ENCODE assay signal across 22 mouse cellular contexts in genomic region chr17:28323786-28324185, GRCm38 (mm10). TPM values are rescaled to one million over a fixed set of nuclear protein-coding genes. Genes with fewer than 3 reads are reported as not detected.
A peak's percentile ranks its signal among the peaks of the same experiment; 100 is the strongest.
DNase-seq lines count a peak whose midpoint lies in the region; ATAC-seq and TF ChIP-seq lines count a peak whose summit lies in the region.
"Had no signal": no experiment of that assay in that cellular context is flagged by ENCODE, and none has a peak within 500 bp of the region (broad histone marks: within the 10 kb centered on the region; RNA-seq: fewer than 3 reads in every experiment).

No protein-coding gene starts in this region.

- no peak overlapping the region for H3K27ac ChIP-seq in midbrain, embryonic 10.5 days (replicated peaks)
- no peak overlapping the region for H3K27ac ChIP-seq in midbrain, postnatal 0 days (ENCODE audit: low read depth, low read length)
- H3K27ac ChIP-seq: embryonic facial prominence, embryonic 12.5 days; forebrain, embryonic 15.5 days; heart, embryonic 13.5 days; hindbrain, embryonic 13.5 days; hindbrain, postnatal 0 days had no signal

- no peak overlapping the region for H3K9ac ChIP-seq in midbrain, postnatal 0 days (replicated peaks; ENCODE audit: low read length, poor library complexity, severe bottlenecking)
- H3K9ac ChIP-seq: embryonic facial prominence, embryonic 12.5 days; forebrain, embryonic 15.5 days; heart, embryonic 13.5 days; hindbrain, embryonic 13.5 days had no signal

- H3K4me3 ChIP-seq in midbrain, embryonic 10.5 days = 0 out of 2 replicates have a peak overlapping the region, but pooled peaks have one; percentile 11
- H3K4me3 ChIP-seq in midbrain, postnatal 0 days (ENCODE audit: low read depth, low read length) = no peak overlapping the region
- H3K4me3 ChIP-seq: embryonic facial prominence, embryonic 12.5 days; forebrain, embryonic 15.5 days; heart, embryonic 13.5 days; hindbrain, embryonic 13.5 days had no signal

- H3K4me2 ChIP-seq in midbrain, postnatal 0 days (ENCODE audit: low read depth, low read length, poor library complexity, severe bottlenecking) = no peak overlapping the region
- H3K4me2 ChIP-seq: embryonic facial prominence, embryonic 12.5 days; forebrain, embryonic 15.5 days; heart, embryonic 13.5 days; hindbrain, embryonic 13.5 days had no signal

- no peak for TF ChIP-seq CTCF in midbrain, postnatal 0 days (IDR thresholded peaks at IDR 0.05)

- H3K36me3 ChIP-seq in midbrain, embryonic 10.5 days = peaks cover 77% of the 10 kb centered on the region
- peaks cover 4% of the 10 kb centered on the region for H3K36me3 ChIP-seq in midbrain, postnatal 0 days (ENCODE audit: insufficient read depth, low read length)

- peak; percentile 46 to 58 for DNase-seq in adrenal gland, postnatal 36 days
- no peak for DNase-seq in adrenal gland, adult 18-20 months (ENCODE audit: low spot score in 2 of 2)
- no peak for DNase-seq in midbrain, embryonic 10.5 days (ENCODE audit: low spot score)
- DNase-seq in midbrain, postnatal 0 days (ENCODE audit: low spot score) = no peak
- DNase-seq in ZHBTc4 (ENCODE audit: low read depth, low spot score) = peak; percentile 71
- no peak for DNase-seq in embryo, embryonic 10 days (ENCODE audit: low spot score)
- DNase-seq: adrenal gland, adult 2 months; cerebellum, adult 11 months; cerebellum, adult 8-10 months; cerebellum, postnatal 14 days; gastrocnemius, postnatal 25 days; heart, postnatal 36 days; kidney, adult 11 months had no signal

- H3K9me3 ChIP-seq in midbrain, embryonic 10.5 days (replicated peaks) = peaks cover 7% of the 10 kb centered on the region
- no peaks in the 10 kb centered on the region for H3K9me3 ChIP-seq in midbrain, postnatal 0 days (ENCODE audit: low read length)
- H3K9me3 ChIP-seq: embryonic facial prominence, embryonic 12.5 days; forebrain, embryonic 15.5 days; heart, embryonic 13.5 days; hindbrain, embryonic 13.5 days had no signal

- no peaks in the 10 kb centered on the region for H3K27me3 ChIP-seq in midbrain, embryonic 10.5 days (ENCODE audit: low read depth, poor library complexity, severe bottlenecking)
- no peaks in the 10 kb centered on the region for H3K27me3 ChIP-seq in midbrain, postnatal 0 days (ENCODE audit: insufficient read depth, low read length)
- H3K27me3 ChIP-seq: embryonic facial prominence, embryonic 12.5 days; forebrain, embryonic 15.5 days; heart, embryonic 13.5 days; hindbrain, embryonic 13.5 days had no signal

- ATAC-seq in midbrain, postnatal 0 days (ENCODE audit: low FRiP score) = no peak
- ATAC-seq: forebrain, embryonic 15.5 days; hindbrain, postnatal 0 days had no signal

- peaks cover 15% of the 10 kb centered on the region for H3K4me1 ChIP-seq in midbrain, embryonic 10.5 days
- no peaks in the 10 kb centered on the region for H3K4me1 ChIP-seq in midbrain, postnatal 0 days (ENCODE audit: insufficient read depth, low read length)

- WGBS in midbrain, embryonic 10.5 days = 91% methylated on average over 8 of the region's 8 CpGs
- 92% methylated on average over 8 of the region's 8 CpGs for WGBS in midbrain, postnatal 0 days

RNA-seq across cellular contexts. Expression of gene Rpl10a, which starts 4.5 kb away (rescaled TPM):
- 100 to 1,000 TPM; 847 to 904 TPM for total RNA-seq in adrenal gland, postnatal 36 days (2021)
- total RNA-seq in adrenal gland, adult 18-20 months (2021) = 100 to 1,000 TPM; 760 to 827 TPM
- 426 and 489 TPM in 2 replicates for polyA plus RNA-seq in midbrain, embryonic 10.5 days (2016; fragmentation: Nextera tagmentation; extraction: Ambion mirVana)
- total RNA-seq in midbrain, postnatal 0 days (2014; rRNA removed) = 810 and 1,016 TPM in 2 replicates
- 347 and 365 TPM in 2 replicates for polyA plus RNA-seq in midbrain, postnatal 0 days (2015; fragmentation: Nextera tagmentation; extraction: Ambion mirVana)

RNA-seq across cellular contexts. Expression of gene Fance, which starts 10.5 kb away (rescaled TPM):
- total RNA-seq in adrenal gland, postnatal 36 days (2021) = 10 to 100 TPM; 23.5 to 23.7 TPM
- total RNA-seq in adrenal gland, adult 18-20 months (2021) = 10 to 100 TPM; 18.2 to 23.7 TPM
- polyA plus RNA-seq in midbrain, embryonic 10.5 days (2016; fragmentation: Nextera tagmentation; extraction: Ambion mirVana) = 28.2 and 30.8 TPM in 2 replicates
- 33.4 and 33.6 TPM in 2 replicates for total RNA-seq in midbrain, postnatal 0 days (2014; rRNA removed)
- polyA plus RNA-seq in midbrain, postnatal 0 days (2015; fragmentation: Nextera tagmentation; extraction: Ambion mirVana) = 26.1 and 28.6 TPM in 2 replicates

RNA-seq across cellular contexts. Expression of gene Tead3, which starts 26.8 kb away (rescaled TPM):
- 10 to 100 TPM; 10.0 to 10.1 TPM for total RNA-seq in adrenal gland, postnatal 36 days (2021)
- total RNA-seq in adrenal gland, adult 18-20 months (2021) = 1 to 10 TPM; 7.4 to 8.5 TPM
- 5.0 and 5.2 TPM in 2 replicates for polyA plus RNA-seq in midbrain, embryonic 10.5 days (2016; fragmentation: Nextera tagmentation; extraction: Ambion mirVana)
- 4.8 and 5.4 TPM in 2 replicates for total RNA-seq in midbrain, postnatal 0 days (2014; rRNA removed)
- polyA plus RNA-seq in midbrain, postnatal 0 days (2015; fragmentation: Nextera tagmentation; extraction: Ambion mirVana) = 1.2 and 1.3 TPM in 2 replicates
- total RNA-seq: common myeloid progenitor, adult 5-6 weeks; granulocyte monocyte progenitor cell, adult 5-6 weeks had no signal

RNA-seq across cellular contexts. Expression of gene Tulp1, which starts 41.2 kb away (rescaled TPM):
- under 1 TPM in 1 of 2 experiments, not detected in 1; 0.43 TPM for total RNA-seq in adrenal gland, postnatal 36 days (2021)
- not detected for total RNA-seq in adrenal gland, adult 18-20 months (2021)
- polyA plus RNA-seq in midbrain, embryonic 10.5 days (2016; fragmentation: Nextera tagmentation; extraction: Ambion mirVana) = 2.8 and 5.0 TPM in 2 replicates
- total RNA-seq in midbrain, postnatal 0 days (2014; rRNA removed) = 0.80 and 1.0 TPM in 2 replicates
- polyA plus RNA-seq in midbrain, postnatal 0 days (2015; fragmentation: Nextera tagmentation; extraction: Ambion mirVana) = 1.1 TPM in 2 replicates
- total RNA-seq: adrenal gland, adult 2 months; common myeloid progenitor, adult 5-6 weeks; gastrocnemius, postnatal 25 days; granulocyte monocyte progenitor cell, adult 5-6 weeks; heart, postnatal 36 days; hindbrain, postnatal 0 days had no signal
- polyA plus RNA-seq: frontal cortex, adult 2 months; G1E had no signal

Comparison
In these comparisons a context has a peak if more than half of its experiments do, and no peak if none do; other contexts are left out.
1. DNase-seq: peak in adrenal gland, postnatal 36 days (2 of 2) and ZHBTc4 (single experiment); none in adrenal gland, adult 18-20 months (0 of 2), midbrain, embryonic 10.5 days (single experiment), midbrain, postnatal 0 days (single experiment) and embryo, embryonic 10 days (single experiment).